In genomic region chr5:107120624-107121023, GRCm38 (mm10) we compare ENCODE assay signal across 9 mouse cellular contexts.
DNase-seq lines count a peak whose midpoint lies in the region; ATAC-seq lines count a peak whose summit lies in the region.
"Had no signal": no experiment of that assay in that cellular context is flagged by ENCODE, and none has a peak within 500 bp of the region (broad histone marks: within the 10 kb centered on the region; RNA-seq: fewer than 3 reads in every experiment).

No protein-coding gene starts in this region.

- 87% methylated on average over 3 of the region's 3 CpGs for WGBS in kidney, embryonic 15.5 days
- 90% methylated on average over 3 of the region's 3 CpGs for WGBS in embryonic facial prominence, embryonic 10.5 days
- WGBS in lung, embryonic 15.5 days: 76% methylated on average over 3 of the region's 3 CpGs
- 77% methylated on average over 3 of the region's 3 CpGs for WGBS in forebrain, embryonic 15.5 days

- no peak overlapping the region for H3K4me2 ChIP-seq in kidney, embryonic 15.5 days
- H3K4me2 ChIP-seq in lung, embryonic 15.5 days: no peak overlapping the region
- no peak overlapping the region for H3K4me2 ChIP-seq in forebrain, embryonic 15.5 days (replicated peaks)
- H3K4me2 ChIP-seq: midbrain, embryonic 11.5 days had no signal

- H3K36me3 ChIP-seq in kidney, embryonic 15.5 days: peaks cover 9% of the 10 kb centered on the region
- H3K36me3 ChIP-seq in embryonic facial prominence, embryonic 10.5 days (replicated peaks): peaks cover 5% of the 10 kb centered on the region; the same call in 1 of the 2 replicates
- H3K36me3 ChIP-seq in lung, embryonic 15.5 days: 0 out of 2 replicates have a peak, but pooled peaks cover 7% of the 10 kb centered on the region
- H3K36me3 ChIP-seq in forebrain, embryonic 15.5 days: no peaks in the 10 kb centered on the region
- H3K36me3 ChIP-seq: G1E had no signal

- peaks cover 48% of the 10 kb centered on the region for H3K4me1 ChIP-seq in kidney, embryonic 15.5 days
- peaks cover 50% of the 10 kb centered on the region for H3K4me1 ChIP-seq in embryonic facial prominence, embryonic 10.5 days
- peaks cover 44% of the 10 kb centered on the region for H3K4me1 ChIP-seq in lung, embryonic 15.5 days
- H3K4me1 ChIP-seq in forebrain, embryonic 15.5 days: no peaks in the 10 kb centered on the region

- H3K9me3 ChIP-seq in kidney, embryonic 15.5 days (replicated peaks): no peaks in the 10 kb centered on the region
- no peaks in the 10 kb centered on the region for H3K9me3 ChIP-seq in embryonic facial prominence, embryonic 10.5 days
- no peaks in the 10 kb centered on the region for H3K9me3 ChIP-seq in lung, embryonic 15.5 days
- H3K9me3 ChIP-seq in forebrain, embryonic 15.5 days: no peaks in the 10 kb centered on the region
- H3K9me3 ChIP-seq: G1E had no signal

- no peaks in the 10 kb centered on the region for H3K27me3 ChIP-seq in kidney, embryonic 15.5 days
- no peaks in the 10 kb centered on the region for H3K27me3 ChIP-seq in embryonic facial prominence, embryonic 10.5 days (replicated peaks; ENCODE audit: low read depth, poor library complexity, severe bottlenecking)
- no peaks in the 10 kb centered on the region for H3K27me3 ChIP-seq in lung, embryonic 15.5 days
- H3K27me3 ChIP-seq in forebrain, embryonic 15.5 days: no peaks in the 10 kb centered on the region

- no peak for DNase-seq in kidney, adult 11 months
- DNase-seq in adipocyte (ENCODE audit: low spot score): peak; percentile 49
- DNase-seq in embryonic facial prominence, embryonic 10.5 days (ENCODE audit: low spot score): no peak
- no peak for DNase-seq in thymus, postnatal 14 days

- H3K4me3 ChIP-seq in kidney, embryonic 15.5 days (replicated peaks): no peak overlapping the region
- H3K4me3 ChIP-seq in embryonic facial prominence, embryonic 10.5 days: no peak overlapping the region
- no peak overlapping the region for H3K4me3 ChIP-seq in lung, embryonic 15.5 days
- no peak overlapping the region for H3K4me3 ChIP-seq in forebrain, embryonic 15.5 days

- no peak for ATAC-seq in kidney, embryonic 15.5 days (replicated peaks; ENCODE audit: low FRiP score)
- no peak; the same call in 1 of the 2 replicates for ATAC-seq in lung, embryonic 15.5 days (ENCODE audit: borderline replicate concordance, extremely low read depth, low FRiP score, low TSS enrichment)
- ATAC-seq in forebrain, embryonic 15.5 days (replicated peaks): no peak

- no peak overlapping the region for H3K9ac ChIP-seq in kidney, embryonic 15.5 days
- no peak overlapping the region for H3K9ac ChIP-seq in lung, embryonic 15.5 days
- H3K9ac ChIP-seq in forebrain, embryonic 15.5 days (replicated peaks): no peak overlapping the region

- H3K27ac ChIP-seq in kidney, embryonic 15.5 days: peak overlapping the region; percentile 38; the same call in 1 of the 2 replicates
- H3K27ac ChIP-seq in embryonic facial prominence, embryonic 10.5 days (replicated peaks): 0 out of 2 replicates have a peak overlapping the region, but pooled peaks have one; percentile 19
- peak overlapping the region; percentile 22; the same call in 1 of the 2 replicates for H3K27ac ChIP-seq in lung, embryonic 15.5 days
- no peak overlapping the region for H3K27ac ChIP-seq in forebrain, embryonic 15.5 days (replicated peaks)
